Comparison of ENCODE assay signal across 24 mouse cellular contexts in the genomic region with DNA sequence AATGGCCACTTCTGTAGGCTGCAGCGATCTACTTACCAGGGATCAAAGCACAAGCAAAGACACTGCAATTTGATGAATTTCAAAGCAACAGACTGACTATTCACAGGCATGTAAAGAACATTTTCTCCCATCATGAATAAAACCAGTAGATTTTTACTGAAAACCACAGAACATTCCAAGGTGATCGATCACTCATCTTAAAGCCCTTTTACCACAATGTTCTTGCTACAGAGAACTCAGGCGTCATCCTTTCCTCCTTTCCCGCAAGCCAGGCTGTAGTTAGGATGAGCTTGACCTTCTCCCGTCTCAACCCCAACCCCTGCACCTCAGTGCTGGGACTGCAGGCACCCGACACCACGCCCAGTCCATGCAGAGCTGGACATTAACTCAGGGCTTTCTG.
"Had no signal": no experiment of that assay in that cellular context is flagged by ENCODE, and none has a peak within 500 bp of the region (broad histone marks: within the 10 kb centered on the region; RNA-seq: fewer than 3 reads in every experiment).

No protein-coding gene starts in this region.

- H3K27me3 ChIP-seq: heart, embryonic 13.5 days; heart, embryonic 15.5 days; hindbrain, embryonic 13.5 days; hindbrain, embryonic 15.5 days; kidney, embryonic 15.5 days; limb, embryonic 13.5 days; limb, embryonic 15.5 days; liver, embryonic 12.5 days had no signal

- DNase-seq: gastrocnemius, adult 2 months; gastrocnemius, postnatal 10 days; gastrocnemius, postnatal 25 days; heart, adult 2 months; heart, postnatal 14 days; heart, postnatal 36 days; kidney, adult 11 months; kidney, adult 9 months; kidney, postnatal 14 days; kidney, postnatal 36 days; layer of hippocampus, adult 9-11 months; layer of hippocampus, postnatal 36 days; left cerebral cortex, postnatal 4 days had no signal

- H3K27ac ChIP-seq: gastrocnemius, adult 2 months; heart, adult 2 months; heart, embryonic 13.5 days; heart, embryonic 15.5 days; hindbrain, embryonic 13.5 days; hindbrain, embryonic 15.5 days; hindbrain, postnatal 0 days; kidney, embryonic 15.5 days; kidney, postnatal 0 days; limb, embryonic 13.5 days; limb, embryonic 15.5 days; liver, embryonic 12.5 days; liver, embryonic 14.5 days had no signal

- H3K4me3 ChIP-seq: gastrocnemius, adult 2 months; heart, adult 2 months; heart, embryonic 13.5 days; heart, embryonic 15.5 days; hindbrain, embryonic 13.5 days; hindbrain, embryonic 15.5 days; kidney, embryonic 15.5 days; limb, embryonic 13.5 days; limb, embryonic 15.5 days; liver, embryonic 12.5 days had no signal

- H3K36me3 ChIP-seq: liver, embryonic 12.5 days had no signal

- H3K4me1 ChIP-seq: hindbrain, embryonic 13.5 days; hindbrain, embryonic 15.5 days; kidney, embryonic 15.5 days; limb, embryonic 13.5 days; limb, embryonic 15.5 days had no signal
